Mouse (Mus musculus) liver, embryonic 12.5 days (tissue): ENCODE results near the gene Snapin. TPM values are rescaled to one million over a fixed set of nuclear protein-coding genes. Genes with fewer than 3 reads are reported as not detected.

ENCODE experiments used
- ATAC-seq: fragments of 200-750 bp; cut with Nextera tagmentation; 2 replicates; pipeline ENCODE4 v1.8.0; 2017; ENCODE audit warnings: moderate number of reproducible peaks, mild to moderate bottlenecking, moderate library complexity
- H3K27ac ChIP-seq: fragments of 300-500 bp; sonication (generic); 2 replicates; pipeline ENCODE4 v1.5.1; 2016; ENCODE audit warnings: mild to moderate bottlenecking
- H3K27me3 ChIP-seq: fragments of 300-500 bp; sonication (generic); replicated peaks from 2 replicates; pipeline ENCODE4 v1.6.1; 2016; ENCODE audit warnings: mild to moderate bottlenecking, moderate library complexity
- H3K36me3 ChIP-seq: fragments of 300-500 bp; sonication (generic); 2 replicates; pipeline ENCODE4 v1.6.1; 2016; ENCODE audit warnings: mild to moderate bottlenecking, moderate library complexity
- H3K4me1 ChIP-seq: fragments of 300-500 bp; sonication (generic); 2 replicates; pipeline ENCODE4 v1.6.1; 2016
- H3K4me2 ChIP-seq: fragments of 300-500 bp; sonication (generic); 2 replicates; pipeline ENCODE4 v1.6.1; 2016; ENCODE audit warnings: mild to moderate bottlenecking, moderate library complexity
- H3K4me3 ChIP-seq: fragments of 300-500 bp; sonication (generic); 2 replicates; pipeline ENCODE4 v1.5.1; 2016; ENCODE audit warnings: mild to moderate bottlenecking, moderate library complexity
- H3K9ac ChIP-seq: fragments of 300-500 bp; sonication (generic); 2 replicates; pipeline ENCODE4 v1.6.1; 2016; ENCODE audit warnings: mild to moderate bottlenecking, moderate library complexity
- H3K9me3 ChIP-seq: fragments of 300-500 bp; sonication (generic); replicated peaks from 2 replicates; pipeline ENCODE4 v1.6.1; 2016; ENCODE audit warnings: mild to moderate bottlenecking, moderate library complexity
- WGBS: fragments of 180-500 bp; shearing (Covaris S2); methylation state at CpG from one replicate; pipeline ENCODE4 v1.1.7; 2016; ENCODE audit not compliant: insufficient replicate concordance; 5-methylcytosine and 5-hydroxymethylcytosine counted together
- polyA plus RNA-seq: library from polyadenylated mRNA; unstranded; fragments of >200 nt; fragmentation: Nextera tagmentation; extraction: Ambion mirVana; gene quantifications from 2 replicates; pipeline ENCODE4 v1.2.1, GENCODE M21; 2016

The Snapin gene
- polyA plus RNA-seq, 1 experiment from 2014 or later, result 24.2 TPM

GRCm38 (mm10) chr3:90497597-90497996 lies 6.8 kb upstream of the Snapin start:
- no peak overlapping the region for H3K4me3 ChIP-seq
- no peak overlapping the region for H3K9ac ChIP-seq
- no peak overlapping the region for H3K4me2 ChIP-seq
- ATAC-seq, result no peak
- 0 out of 2 replicates have a peak, but pooled peaks cover 9% of the 10 kb centered on the region for H3K4me1 ChIP-seq
- no peaks in the 10 kb centered on the region for H3K27me3 ChIP-seq
- no peaks in the 10 kb centered on the region for H3K9me3 ChIP-seq
- peaks cover 77% of the 10 kb centered on the region for H3K36me3 ChIP-seq
- H3K27ac ChIP-seq, result no peak overlapping the region

GRCm38 (mm10) chr3:90495850-90496525 lies 5.2 kb upstream of the Snapin start:
- Histone ChIP-seq H3K4me2 (no peak overlapping the region), H3K27me3 (no peaks in the 10 kb centered on the region)

GRCm38 (mm10) chr3:90493831-90494540 lies 3.2 kb upstream of the Snapin start:
- H3K4me2 ChIP-seq, result no peak overlapping the region
- H3K36me3 ChIP-seq, result peaks cover 48% of the 10 kb centered on the region
- WGBS, result 65% methylated on average over 4 of the region's 4 CpGs
- no peak overlapping the region for H3K9ac ChIP-seq
- no peak for ATAC-seq
- H3K4me3 ChIP-seq, result no peak overlapping the region
- H3K27me3 ChIP-seq, result no peaks in the 10 kb centered on the region
- no peak overlapping the region for H3K27ac ChIP-seq
- H3K4me1 ChIP-seq, result peaks cover 27% of the 10 kb centered on the region
- H3K9me3 ChIP-seq, result no peaks in the 10 kb centered on the region

More at GRCm38 (mm10) chr3:90495850-90496525, 5.2 kb upstream of the Snapin start:
- no peak overlapping the region for H3K4me3 ChIP-seq
- H3K36me3 ChIP-seq, result peaks cover 61% of the 10 kb centered on the region
- no peak for ATAC-seq
- no peaks in the 10 kb centered on the region for H3K9me3 ChIP-seq
- no peak overlapping the region for H3K27ac ChIP-seq
- WGBS, result 90% methylated on average over 7 of the region's 7 CpGs
- H3K4me1 ChIP-seq, result peaks cover 12% of the 10 kb centered on the region; the same call in 1 of the 2 replicates
- no peak overlapping the region for H3K9ac ChIP-seq

GRCm38 (mm10) chr3:90491350-90491749 lies 517 bp upstream of the Snapin start:
- peak overlapping the region; percentile 18; the same call in 1 of the 2 replicates for H3K4me3 ChIP-seq
- H3K4me1 ChIP-seq, result peaks cover 24% of the 10 kb centered on the region
- WGBS, result 36% methylated on average over 2 of the region's 2 CpGs
- H3K36me3 ChIP-seq, result peaks cover 47% of the 10 kb centered on the region
- ATAC-seq, result no peak; the same call in 1 of the 2 replicates
- 0 out of 2 replicates have a peak overlapping the region, but pooled peaks have one; percentile 38 for H3K27ac ChIP-seq
- no peak overlapping the region for H3K9ac ChIP-seq
- peak overlapping the region; percentile 69 for H3K4me2 ChIP-seq
- H3K9me3 ChIP-seq, result no peaks in the 10 kb centered on the region
- no peaks in the 10 kb centered on the region for H3K27me3 ChIP-seq

- 84% methylated on average over 6 of the region's 6 CpGs for WGBS
- H3K36me3 ChIP-seq, result peaks cover 59% of the 10 kb centered on the region
Observed at GRCm38 (mm10) chr3:90488576-90488975, 2.3 kb downstream of the Snapin start.

GRCm38 (mm10) chr3:90486998-90487397 lies 3.8 kb downstream of the Snapin start:
- 76% methylated on average over 5 of the region's 5 CpGs for WGBS
- Histone ChIP-seq H3K36me3 (peaks cover 75% of the 10 kb centered on the region), H3K9me3 (no peaks in the 10 kb centered on the region)

More at GRCm38 (mm10) chr3:90488576-90488975, 2.3 kb downstream of the Snapin start:
- no peak overlapping the region for H3K4me3 ChIP-seq
- no peaks in the 10 kb centered on the region for H3K9me3 ChIP-seq
- peaks cover 18% of the 10 kb centered on the region for H3K4me1 ChIP-seq
- no peaks in the 10 kb centered on the region for H3K27me3 ChIP-seq
- no peak for ATAC-seq
- H3K9ac ChIP-seq, result no peak overlapping the region
- H3K27ac ChIP-seq, result no peak overlapping the region
- H3K4me2 ChIP-seq, result no peak overlapping the region

GRCm38 (mm10) chr3:90475831-90476611 lies 14.8 kb downstream of the Snapin start, which contains the start of gene Ilf2:
Gene Ilf2 (plus strand): TSS chr3:90476126.
- Histone ChIP-seq H3K27me3 (no peaks in the 10 kb centered on the region), H3K4me1 (peaks cover 21% of the 10 kb centered on the region), H3K9ac (peak within 1 kb of the TSS; percentile 89), H3K4me2 (peak within 1 kb of the TSS; percentile 83), H3K9me3 (no peaks in the 10 kb centered on the region), H3K27ac (peak within 1 kb of the TSS; percentile 86), H3K36me3 (peaks cover 38% of the 10 kb centered on the region), H3K4me3 (peak within 1 kb of the TSS; percentile 79)
- peak; percentile 99 for ATAC-seq
- WGBS, result under 1% methylated on average over 45 of the region's 45 CpGs

More at GRCm38 (mm10) chr3:90486998-90487397, 3.8 kb downstream of the Snapin start:
- Histone ChIP-seq H3K27me3 (no peaks in the 10 kb centered on the region), H3K4me2 (no peak overlapping the region), H3K4me3 (no peak overlapping the region), H3K9ac (no peak overlapping the region), H3K4me1 (peaks cover 18% of the 10 kb centered on the region), H3K27ac (no peak overlapping the region)
- no peak for ATAC-seq

- ATAC-seq, result no peak
- H3K4me1 ChIP-seq, result peaks cover 21% of the 10 kb centered on the region
- H3K4me3 ChIP-seq, result peak overlapping the region; percentile 47
- H3K9ac ChIP-seq, result no peak overlapping the region
- peak overlapping the region; percentile 48 for H3K4me2 ChIP-seq
- no peaks in the 10 kb centered on the region for H3K9me3 ChIP-seq
- no peaks in the 10 kb centered on the region for H3K27me3 ChIP-seq
- H3K27ac ChIP-seq, result no peak overlapping the region
- WGBS, result 33% methylated on average over 16 of the region's 16 CpGs
- peaks cover 30% of the 10 kb centered on the region for H3K36me3 ChIP-seq
Observed at GRCm38 (mm10) chr3:90475151-90475830, 15.5 kb downstream of the Snapin start.

GRCm38 (mm10) chr3:90472213-90472612 lies 18.6 kb downstream of the Snapin start:
- no peaks in the 10 kb centered on the region for H3K36me3 ChIP-seq
- no peak overlapping the region for H3K27ac ChIP-seq
- no peak overlapping the region for H3K4me3 ChIP-seq
- H3K4me2 ChIP-seq, result no peak overlapping the region
- H3K9ac ChIP-seq, result no peak overlapping the region
- H3K9me3 ChIP-seq, result no peaks in the 10 kb centered on the region; the same call in 1 of the 2 replicates
- WGBS, result 24% methylated on average over 3 of the region's 3 CpGs
- no peak for ATAC-seq
- peaks cover 9% of the 10 kb centered on the region for H3K4me1 ChIP-seq
- peaks cover 19% of the 10 kb centered on the region for H3K27me3 ChIP-seq

GRCm38 (mm10) chr3:90467618-90468300 lies 23.1 kb downstream of the Snapin start:
- H3K27ac ChIP-seq, result no peak overlapping the region
- H3K27me3 ChIP-seq, result peaks cover 62% of the 10 kb centered on the region
- no peak overlapping the region for H3K4me3 ChIP-seq
- peaks cover 17% of the 10 kb centered on the region for H3K4me1 ChIP-seq
- no peaks in the 10 kb centered on the region; the same call in 1 of the 2 replicates for H3K9me3 ChIP-seq
- no peak overlapping the region for H3K9ac ChIP-seq
- H3K36me3 ChIP-seq, result no peaks in the 10 kb centered on the region
- no peak overlapping the region for H3K4me2 ChIP-seq
- ATAC-seq, result no peak
- 85% methylated on average over 10 of the region's 10 CpGs for WGBS

- H3K4me1 ChIP-seq, result peaks cover 17% of the 10 kb centered on the region
- peaks cover 76% of the 10 kb centered on the region for H3K27me3 ChIP-seq
- ATAC-seq, result no peak
- no peak overlapping the region for H3K27ac ChIP-seq
- H3K4me3 ChIP-seq, result peak overlapping the region; percentile 48
- no peaks in the 10 kb centered on the region for H3K36me3 ChIP-seq
- whole genome bisulfite sequencing, result 1% methylated on average over 15 of the region's 15 CpGs
- peak overlapping the region; percentile 72 for H3K4me2 ChIP-seq
- H3K9ac ChIP-seq, result no peak overlapping the region
- no peaks in the 10 kb centered on the region; the same call in 1 of the 2 replicates for H3K9me3 ChIP-seq
Observed at GRCm38 (mm10) chr3:90466311-90466766, 24.5 kb downstream of the Snapin start.
